Mouse (Mus musculus) heart, embryonic 15.5 days (tissue): ENCODE data around the gene Fam69a. TPM values are rescaled to one million over a fixed set of nuclear protein-coding genes. Genes with fewer than 3 reads are reported as not detected.
A peak's percentile ranks its signal among the peaks of the same experiment; 100 is the strongest.

ENCODE experiments used
- ATAC-seq: fragments of 200-750 bp; cut with Nextera tagmentation; replicated peaks from 2 replicates; pipeline ENCODE4 v1.8.0; 2017; ENCODE audit warnings: low read depth, moderate TSS enrichment; ENCODE audit not compliant: insufficient number of reproducible peaks, insufficient read depth, low FRiP score
- H3K27ac ChIP-seq: fragments of 300-500 bp; sonication (generic); 2 replicates; pipeline ENCODE4 v1.5.1; 2015; ENCODE audit warnings: mild to moderate bottlenecking, inconsistent platforms
- H3K27me3 ChIP-seq: fragments of 300-500 bp; sonication (generic); 2 replicates; pipeline ENCODE4 v1.6.1; 2015; ENCODE audit warnings: inconsistent platforms
- H3K36me3 ChIP-seq: fragments of 300-500 bp; sonication (generic); 2 replicates; pipeline ENCODE4 v1.6.1; 2015; ENCODE audit warnings: mild to moderate bottlenecking, inconsistent platforms
- H3K4me1 ChIP-seq: fragments of 300-500 bp; sonication (generic); replicated peaks from 2 replicates; pipeline ENCODE4 v1.6.1; 2015; ENCODE audit warnings: inconsistent platforms
- H3K4me2 ChIP-seq: fragments of 300-500 bp; sonication (generic); 2 replicates; pipeline ENCODE4 v1.6.1; 2015; ENCODE audit warnings: inconsistent platforms, mild to moderate bottlenecking, moderate library complexity
- H3K4me3 ChIP-seq: fragments of 300-500 bp; sonication (generic); 2 replicates; pipeline ENCODE4 v1.5.1; 2015; ENCODE audit warnings: mild to moderate bottlenecking, inconsistent platforms
- H3K9ac ChIP-seq: fragments of 300-500 bp; sonication (generic); 2 replicates; pipeline ENCODE4 v1.6.1; 2015; ENCODE audit warnings: mild to moderate bottlenecking, inconsistent platforms
- H3K9me3 ChIP-seq: fragments of 300-500 bp; sonication (generic); replicated peaks from 2 replicates; pipeline ENCODE4 v1.6.1; 2016; ENCODE audit warnings: inconsistent platforms
- WGBS: fragments of 180-500 bp; shearing (Covaris S2); methylation state at CpG from one replicate; pipeline ENCODE4 v1.1.7; 2015; ENCODE audit warnings: mixed read lengths; 5-methylcytosine and 5-hydroxymethylcytosine counted together
- polyA plus RNA-seq: library from polyadenylated mRNA; unstranded; fragments of >200 nt; fragmentation: Nextera tagmentation; extraction: Ambion mirVana; gene quantifications from 2 replicates; pipeline ENCODE4 v1.2.1, GENCODE M21; 2015

Gene Fam69a
- polyA plus RNA-seq, 1 experiment from 2014 or later, result 19.1 TPM

DNA sequence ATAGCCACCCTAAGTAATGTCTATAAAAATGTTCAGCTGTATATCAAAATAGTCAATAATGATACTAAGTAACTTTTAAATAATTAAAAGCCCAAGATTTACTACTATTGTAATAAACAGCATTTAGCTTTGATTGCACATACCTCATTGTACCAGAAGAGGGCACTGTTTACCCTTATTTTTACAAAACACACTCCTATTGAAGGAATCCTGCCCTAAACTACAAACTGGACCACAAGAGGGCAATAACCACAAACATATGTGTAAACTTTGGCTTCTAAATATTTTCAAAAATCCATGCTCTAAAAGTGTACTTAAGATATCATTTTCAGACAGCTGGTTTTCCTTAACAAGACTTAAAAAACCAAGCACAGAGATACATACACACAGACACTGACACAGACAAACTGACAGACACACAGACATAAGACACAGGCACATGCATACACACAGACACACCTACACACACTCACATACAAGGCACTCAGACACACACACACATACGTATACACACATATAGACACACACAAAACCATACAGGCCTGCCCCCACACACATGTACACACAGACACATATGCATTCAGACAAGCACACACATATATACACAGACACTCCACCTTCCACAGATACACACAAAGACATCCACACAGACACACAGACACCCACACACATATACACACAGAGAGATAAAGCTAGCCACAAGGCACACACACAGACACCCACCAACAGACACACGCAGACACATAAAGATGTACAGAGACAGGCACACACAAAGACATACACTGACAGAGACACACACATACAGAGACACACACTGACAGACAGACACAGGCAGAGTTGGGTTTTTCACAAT, 65.3 kb downstream of the Fam69a start:
- no peak overlapping the region for H3K27ac ChIP-seq
- no peaks in the 10 kb centered on the region for H3K27me3 ChIP-seq
- WGBS, result 69% methylated on average over 2 of the region's 2 CpGs
- H3K4me3 ChIP-seq, result no peak overlapping the region
- H3K36me3 ChIP-seq, result no peaks in the 10 kb centered on the region
- no peak; the same call in 1 of the 2 replicates for ATAC-seq
- H3K4me1 ChIP-seq, result no peaks in the 10 kb centered on the region
- H3K9me3 ChIP-seq, result no peaks in the 10 kb centered on the region
- H3K9ac ChIP-seq, result no peak overlapping the region
- H3K4me2 ChIP-seq, result no peak overlapping the region

DNA sequence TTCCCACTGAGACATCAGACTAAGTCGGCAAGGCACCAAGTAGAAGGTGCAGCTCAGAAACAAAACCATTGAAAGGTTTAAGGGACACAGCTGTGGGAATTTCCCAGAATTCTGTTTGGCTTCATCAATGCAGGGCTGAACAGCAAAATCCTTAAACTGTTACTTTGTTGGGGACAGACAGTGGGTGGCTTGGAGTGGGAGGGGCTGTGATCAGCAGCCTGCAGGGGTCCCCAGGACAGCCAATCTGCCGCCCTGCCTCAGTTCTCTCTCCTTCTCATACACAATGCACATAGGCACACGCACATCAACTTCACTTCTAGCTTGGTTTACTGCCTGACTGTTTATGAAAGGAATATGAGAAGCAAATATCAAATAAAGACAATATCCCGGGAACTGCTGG, 71.6 kb downstream of the Fam69a start:
- ATAC-seq, result no peak
- Histone ChIP-seq H3K36me3 (no peaks in the 10 kb centered on the region), H3K4me3 (no peak overlapping the region), H3K9me3 (no peaks in the 10 kb centered on the region), H3K27ac (no peak overlapping the region), H3K9ac (no peak overlapping the region), H3K4me1 (no peaks in the 10 kb centered on the region), H3K27me3 (no peaks in the 10 kb centered on the region), H3K4me2 (no peak overlapping the region)
- WGBS, result 52% methylated on average over 4 of the region's 4 CpGs

DNA sequence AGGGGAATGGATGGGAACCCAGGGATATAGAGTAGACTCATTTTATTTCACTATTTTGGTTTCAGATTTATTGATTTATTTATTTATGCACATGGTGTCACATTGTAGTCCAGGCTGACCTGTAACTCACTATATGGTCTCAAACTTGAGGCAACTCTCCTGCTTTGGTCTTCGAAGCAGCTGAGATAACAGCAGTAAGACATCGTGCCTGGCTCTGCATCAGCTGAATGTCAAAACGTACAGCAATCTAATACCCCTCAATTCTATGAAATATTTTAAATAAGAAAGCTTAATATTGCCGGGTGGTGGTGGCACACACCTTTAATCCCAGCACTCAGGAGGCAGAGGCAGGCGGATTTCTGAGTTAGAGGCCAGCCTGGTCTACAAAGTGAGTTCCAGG, 75.9 kb downstream of the Fam69a start:
- Histone ChIP-seq H3K36me3 (peaks cover 42% of the 10 kb centered on the region), H3K4me2 (no peak overlapping the region), H3K9ac (no peak overlapping the region), H3K9me3 (no peaks in the 10 kb centered on the region), H3K27me3 (no peaks in the 10 kb centered on the region), H3K27ac (no peak overlapping the region), H3K4me1 (no peaks in the 10 kb centered on the region), H3K4me3 (no peak overlapping the region)
- 77% methylated on average over 5 of the region's 5 CpGs for WGBS
- ATAC-seq, result no peak

DNA sequence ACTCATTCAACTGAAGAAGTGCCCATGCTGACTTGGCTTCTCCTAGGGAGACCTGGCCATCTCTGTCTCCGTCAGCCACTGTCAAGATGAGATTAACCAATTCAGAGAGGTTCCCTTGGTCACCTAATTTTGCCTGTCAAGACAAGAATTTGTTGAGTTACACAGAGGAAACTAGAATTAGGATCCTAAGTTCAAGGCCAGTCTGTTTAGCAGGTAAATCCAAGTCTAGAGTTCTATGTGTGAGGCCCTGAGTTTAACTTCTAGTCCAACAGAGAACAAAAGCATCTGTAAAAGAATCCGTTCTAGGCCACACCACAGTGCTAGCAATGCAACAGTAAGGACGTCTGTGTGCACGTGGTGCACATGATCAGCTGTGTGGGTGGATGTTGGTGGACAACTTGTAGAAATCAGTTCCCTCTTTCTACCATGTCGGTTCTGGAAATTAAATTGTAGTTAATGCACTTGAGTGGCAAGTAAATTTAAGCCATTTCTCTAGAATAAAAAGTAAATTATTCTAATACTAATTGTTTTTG, 76.7 kb downstream of the Fam69a start:
- Histone ChIP-seq H3K9me3 (no peaks in the 10 kb centered on the region), H3K4me2 (no peak overlapping the region), H3K27ac (no peak overlapping the region), H3K27me3 (no peaks in the 10 kb centered on the region), H3K36me3 (peaks cover 50% of the 10 kb centered on the region), H3K4me1 (no peaks in the 10 kb centered on the region), H3K4me3 (no peak overlapping the region), H3K9ac (no peak overlapping the region)
- 61% methylated on average over 5 of the region's 5 CpGs for WGBS
- ATAC-seq, result no peak

DNA sequence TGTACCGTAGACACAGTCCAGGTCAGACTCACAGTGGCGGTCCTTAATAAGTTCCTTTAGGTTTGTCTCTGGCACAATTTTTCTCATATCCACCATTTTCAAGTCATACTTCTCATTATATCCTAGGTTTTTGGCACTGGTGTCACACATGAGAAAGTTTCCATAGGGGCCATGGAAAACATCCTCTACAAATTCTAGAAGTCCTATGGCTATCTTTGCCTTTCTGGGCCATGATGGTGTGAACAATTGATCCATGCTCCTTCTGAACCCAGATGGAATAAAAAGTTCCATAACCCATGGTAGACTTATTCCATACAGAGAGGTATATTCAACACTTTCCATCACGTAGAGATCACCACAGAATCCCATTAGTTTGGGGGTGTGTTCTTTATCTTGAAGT, 77.2 kb downstream of the Fam69a start:
- ATAC-seq, result no peak
- WGBS, result 86% methylated on average over 3 of the region's 3 CpGs
- Histone ChIP-seq H3K4me2 (no peak overlapping the region), H3K4me1 (no peaks in the 10 kb centered on the region), H3K9me3 (no peaks in the 10 kb centered on the region), H3K27ac (no peak overlapping the region), H3K36me3 (peaks cover 54% of the 10 kb centered on the region), H3K4me3 (no peak overlapping the region), H3K9ac (no peak overlapping the region), H3K27me3 (no peaks in the 10 kb centered on the region)

DNA sequence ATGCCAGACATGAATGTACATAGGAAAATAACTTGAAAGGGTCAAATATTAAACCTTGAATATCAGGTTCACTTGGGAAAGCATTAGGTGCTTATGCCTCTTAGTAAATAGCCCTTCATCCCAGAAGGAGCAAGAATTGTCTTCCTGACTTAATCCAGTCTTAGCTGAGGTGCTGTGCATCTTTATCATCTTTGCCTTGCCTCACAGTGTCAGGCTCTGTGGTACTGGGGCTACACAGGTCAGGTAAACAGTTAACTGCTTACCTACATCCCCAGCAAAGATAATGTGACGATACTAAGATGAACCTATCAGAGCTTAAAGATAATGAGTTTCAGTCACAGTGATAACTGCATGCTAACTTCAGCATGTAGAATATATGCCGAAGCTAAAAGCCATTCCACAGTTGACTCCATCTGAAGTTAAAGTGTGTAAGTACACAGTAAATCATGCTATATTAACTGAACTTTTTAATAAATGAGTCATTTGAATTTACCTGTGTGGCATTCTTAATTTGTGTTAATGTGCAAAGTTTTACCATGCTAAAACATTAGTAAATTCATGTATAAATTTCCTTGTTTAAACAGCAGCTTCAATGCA, 78.3 kb downstream of the Fam69a start:
- ATAC-seq, result no peak
- Histone ChIP-seq H3K27ac (no peak overlapping the region), H3K4me2 (no peak overlapping the region), H3K9ac (no peak overlapping the region), H3K4me3 (no peak overlapping the region), H3K36me3 (peaks cover 63% of the 10 kb centered on the region), H3K4me1 (no peaks in the 10 kb centered on the region), H3K27me3 (no peaks in the 10 kb centered on the region), H3K9me3 (no peaks in the 10 kb centered on the region)
- 65% methylated on average over 2 of the region's 2 CpGs for WGBS

DNA sequence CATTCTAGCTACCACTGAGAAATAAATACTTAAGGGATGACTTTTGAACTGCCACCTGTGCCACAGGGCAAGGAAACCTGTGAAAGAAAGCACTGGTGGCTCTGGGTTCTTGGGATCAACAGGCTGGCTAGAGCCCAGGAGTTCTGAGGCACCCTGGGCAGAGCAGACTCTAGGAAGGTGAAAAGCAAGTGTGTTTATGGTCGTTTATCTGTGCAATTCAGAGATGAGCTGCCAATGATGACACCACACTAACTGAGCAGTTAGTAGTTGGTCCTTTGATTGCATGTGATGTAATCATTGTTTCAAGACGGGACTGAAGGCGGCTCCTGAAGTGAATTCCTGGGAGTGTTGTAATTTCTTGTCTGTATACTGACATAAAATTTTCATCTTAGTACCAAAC, 82.6 kb downstream of the Fam69a start:
- H3K9me3 ChIP-seq, result no peaks in the 10 kb centered on the region
- H3K4me1 ChIP-seq, result peaks cover 13% of the 10 kb centered on the region
- no peak overlapping the region for H3K27ac ChIP-seq
- no peak overlapping the region for H3K9ac ChIP-seq
- peaks cover 69% of the 10 kb centered on the region for H3K36me3 ChIP-seq
- no peak overlapping the region for H3K4me2 ChIP-seq
- H3K4me3 ChIP-seq, result no peak overlapping the region
- 73% methylated on average over 3 of the region's 3 CpGs for WGBS
- no peak for ATAC-seq
- H3K27me3 ChIP-seq, result no peaks in the 10 kb centered on the region

DNA sequence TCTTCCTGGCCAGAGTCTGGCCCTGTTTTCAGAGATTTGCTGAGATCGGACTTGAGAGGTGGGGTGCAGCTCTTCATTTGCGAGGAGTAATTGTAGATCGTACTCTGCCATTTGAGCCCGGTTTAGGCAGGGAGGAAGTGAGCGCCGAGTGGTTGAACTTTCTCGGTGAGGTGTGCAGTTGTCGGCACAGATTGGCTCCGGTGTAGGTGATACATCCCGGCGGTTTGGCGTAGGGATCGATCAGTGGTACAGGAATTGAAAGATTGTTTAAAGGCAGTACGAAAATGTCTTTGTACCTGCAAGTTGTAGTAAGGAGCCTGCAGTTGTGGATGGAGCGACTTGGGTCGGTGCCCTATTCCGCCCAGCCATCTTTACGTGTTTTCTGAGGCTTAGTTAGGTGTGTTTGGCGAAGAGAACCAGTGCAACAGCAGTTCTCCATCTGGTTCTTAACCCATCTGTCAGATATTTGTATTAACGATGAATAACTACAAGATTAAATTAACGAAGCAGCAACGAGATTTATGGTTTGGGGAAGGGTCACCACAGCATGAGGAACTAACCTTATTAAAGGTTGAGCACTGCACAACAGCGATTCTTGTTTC, 85.8 kb downstream of the Fam69a start:
- Histone ChIP-seq H3K4me1 (peaks cover 13% of the 10 kb centered on the region), H3K36me3 (peaks cover 37% of the 10 kb centered on the region), H3K9ac (peak overlapping the region; percentile 98), H3K4me2 (peak overlapping the region; percentile 58), H3K9me3 (no peaks in the 10 kb centered on the region), H3K27me3 (no peaks in the 10 kb centered on the region), H3K4me3 (peak overlapping the region; percentile 87), H3K27ac (peak overlapping the region; percentile 83)
- under 1% methylated on average over 23 of the region's 23 CpGs for WGBS
- ATAC-seq, result no peak

DNA sequence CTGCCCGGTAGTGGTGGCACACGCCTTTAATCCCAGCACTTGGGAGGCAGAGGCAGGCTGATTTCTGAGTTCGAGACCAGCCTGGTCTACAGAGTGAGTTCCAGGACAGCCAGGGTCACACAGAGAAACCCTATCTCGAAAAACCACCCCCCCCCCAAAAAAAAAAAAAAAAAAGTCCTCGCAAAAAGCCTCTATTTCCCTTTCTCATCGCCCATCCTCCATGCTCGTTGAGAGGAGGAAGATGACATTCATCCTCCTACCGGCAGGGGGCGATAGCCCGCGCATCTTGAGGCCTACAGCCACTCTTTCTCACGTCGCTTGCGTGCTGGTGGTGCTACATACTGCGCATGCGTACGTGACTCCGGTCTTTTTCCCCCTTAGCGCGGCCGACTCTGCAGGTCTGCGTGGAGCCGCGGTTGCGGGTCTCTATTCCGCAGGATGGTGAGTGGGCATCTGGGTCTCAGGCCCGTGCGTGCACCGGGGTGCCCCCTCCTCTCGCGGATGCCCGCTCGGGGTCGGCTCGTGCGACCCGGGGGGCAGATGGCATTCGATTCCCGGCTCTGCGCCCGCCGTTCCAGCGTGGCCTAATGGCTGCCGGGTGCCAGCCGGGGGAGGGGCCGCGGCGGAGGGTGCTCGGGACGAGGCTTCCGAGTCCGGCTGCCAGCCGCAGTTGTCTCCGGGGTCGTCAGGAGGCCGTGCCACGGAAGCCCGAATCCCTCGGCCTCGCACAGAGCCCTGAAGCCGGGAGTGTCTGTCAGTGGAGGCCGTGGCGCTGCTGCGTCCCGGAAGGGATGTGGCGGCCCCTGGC, 86.5 kb downstream of the Fam69a start, which contains the start of gene Rpl5:
Rpl5 (plus strand) TSS at position 297 of the 808 bp plus-strand sequence.
- WGBS, result 3% methylated on average over 66 of the region's 66 CpGs
- ATAC-seq, result peak; percentile 95
- Histone ChIP-seq H3K27me3 (no peaks in the 10 kb centered on the region), H3K4me1 (peaks cover 13% of the 10 kb centered on the region), H3K36me3 (peaks cover 30% of the 10 kb centered on the region), H3K9ac (peak within 1 kb of the TSS; percentile 98), H3K9me3 (no peaks in the 10 kb centered on the region), H3K27ac (peak within 1 kb of the TSS; percentile 83), H3K4me3 (peak within 1 kb of the TSS; percentile 87), H3K4me2 (peak within 1 kb of the TSS; percentile 58)

DNA sequence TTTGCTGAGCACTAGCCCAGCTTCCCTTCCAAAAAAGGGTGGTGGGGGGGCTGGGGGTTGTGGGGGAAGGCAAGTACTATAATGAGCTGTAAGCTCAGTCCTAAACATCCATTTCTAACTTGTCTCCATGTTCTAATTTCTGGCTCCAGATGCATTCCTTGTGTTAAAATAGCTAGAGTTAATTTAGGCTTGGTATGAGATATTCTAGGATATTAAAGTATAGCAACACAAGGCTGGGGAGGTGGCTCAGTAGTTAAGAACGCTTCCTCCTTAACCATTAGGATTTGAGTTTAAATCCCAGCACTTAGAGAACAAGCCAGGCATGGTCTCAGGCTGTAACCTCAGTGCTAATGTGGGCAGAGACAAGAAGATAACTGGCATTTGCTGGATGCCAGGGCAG, 90.6 kb downstream of the Fam69a start:
- Histone ChIP-seq H3K4me3 (no peak overlapping the region), H3K27ac (no peak overlapping the region), H3K4me2 (no peak overlapping the region), H3K36me3 (no peaks in the 10 kb centered on the region), H3K9me3 (no peaks in the 10 kb centered on the region), H3K4me1 (no peaks in the 10 kb centered on the region), H3K9ac (no peak overlapping the region), H3K27me3 (no peaks in the 10 kb centered on the region)
- no peak for ATAC-seq
- 55% methylated on average over 1 of the region's 1 CpGs for WGBS

DNA sequence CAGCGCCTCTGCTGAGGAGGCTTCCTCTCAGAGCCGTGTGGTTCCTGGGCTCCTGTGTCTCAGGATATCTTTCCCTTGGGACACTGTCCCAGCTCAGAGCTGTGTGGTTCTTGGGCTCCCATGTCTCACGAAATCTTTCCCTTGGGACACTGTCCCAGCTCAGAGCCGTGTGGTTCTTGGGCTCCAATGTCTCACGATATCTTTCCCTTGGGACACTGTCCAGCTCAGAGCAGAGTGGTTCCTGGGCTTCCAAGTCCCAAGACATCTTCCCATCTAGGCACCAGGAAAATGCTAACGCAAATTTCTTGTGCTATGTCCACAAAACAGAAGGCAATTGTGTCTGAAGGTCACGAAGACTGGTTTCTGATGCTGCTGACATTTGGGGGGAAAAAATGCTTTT, 92.2 kb downstream of the Fam69a start:
- ATAC-seq, result no peak
- Histone ChIP-seq H3K9ac (no peak overlapping the region), H3K4me2 (no peak overlapping the region), H3K27ac (no peak overlapping the region), H3K9me3 (no peaks in the 10 kb centered on the region), H3K36me3 (no peaks in the 10 kb centered on the region), H3K27me3 (no peaks in the 10 kb centered on the region), H3K4me3 (no peak overlapping the region), H3K4me1 (peaks cover 7% of the 10 kb centered on the region)
- WGBS, result 62% methylated on average over 7 of the region's 7 CpGs
